ENCODE assay signal across 12 mouse cellular contexts in genomic region chr11:109671136-109672020, GRCm38 (mm10). TPM values are rescaled to one million over a fixed set of nuclear protein-coding genes. Genes with fewer than 3 reads are reported as not detected.
DNase-seq lines count a peak whose midpoint lies in the region; ATAC-seq and TF ChIP-seq lines count a peak whose summit lies in the region.
"Had no signal": no experiment of that assay in that cellular context is flagged by ENCODE, and none has a peak within 500 bp of the region (broad histone marks: within the 10 kb centered on the region; RNA-seq: fewer than 3 reads in every experiment).

No protein-coding gene starts in this region.

- TF ChIP-seq POLR2A in kidney, adult 2 months (IDR thresholded peaks at IDR 0.05; ENCODE audit: low read depth, low read length), result no peak

- H3K27ac ChIP-seq in kidney, adult 2 months (ENCODE audit: insufficient read depth, low read depth, low read length), result peak overlapping the region; percentile 59
- peak overlapping the region; percentile 85 for H3K27ac ChIP-seq in embryonic facial prominence, embryonic 15.5 days (replicated peaks)
- H3K27ac ChIP-seq: hindbrain, embryonic 14.5 days had no signal

- H3K27me3 ChIP-seq in kidney, adult 2 months (replicated peaks; ENCODE audit: control insufficient read depth, insufficient read depth, low read length), result no peaks in the 10 kb centered on the region
- no peaks in the 10 kb centered on the region for H3K27me3 ChIP-seq in embryonic facial prominence, embryonic 15.5 days
- H3K27me3 ChIP-seq: megakaryocyte, embryonic 14.5 days had no signal

- 69% methylated on average over 6 of the region's 6 CpGs for WGBS in kidney, adult 2 months
- 47% methylated on average over 6 of the region's 6 CpGs for WGBS in embryonic facial prominence, embryonic 15.5 days

- H3K4me3 ChIP-seq in kidney, adult 2 months (ENCODE audit: insufficient read depth, low read depth, low read length), result no peak overlapping the region
- no peak overlapping the region for H3K4me3 ChIP-seq in embryonic facial prominence, embryonic 15.5 days (replicated peaks)

- peaks cover 3% of the 10 kb centered on the region for H3K36me3 ChIP-seq in kidney, adult 2 months (ENCODE audit: control insufficient read depth, insufficient read depth, low read length)
- peaks cover 21% of the 10 kb centered on the region for H3K36me3 ChIP-seq in embryonic facial prominence, embryonic 15.5 days

- no peak overlapping the region for H3K9ac ChIP-seq in embryonic facial prominence, embryonic 15.5 days
- H3K9ac ChIP-seq: hindbrain, embryonic 14.5 days had no signal

- H3K9me3 ChIP-seq in embryonic facial prominence, embryonic 15.5 days (replicated peaks), result no peaks in the 10 kb centered on the region
- H3K9me3 ChIP-seq: megakaryocyte, embryonic 14.5 days had no signal

- DNase-seq in kidney, adult 2 months, result peak; percentile 36
- DNase-seq in kidney, adult 9 months, result no peak
- DNase-seq in thymus, postnatal 0 days (ENCODE audit: low spot score), result peak; percentile 27
- DNase-seq in thymus, adult 18-20 months, result no peak
- no peak for DNase-seq in right cerebral cortex, postnatal 36 days (ENCODE audit: low spot score in 2 of 2)
- no peak for DNase-seq in spleen, adult 12 weeks (ENCODE audit: low spot score)
- no peak for DNase-seq in right cerebral cortex, postnatal 25 days
- DNase-seq: cerebellum, adult 11-12 months; thymus, postnatal 25 days had no signal

- H3K4me2 ChIP-seq in embryonic facial prominence, embryonic 15.5 days (replicated peaks), result no peak overlapping the region
- H3K4me2 ChIP-seq: hindbrain, embryonic 14.5 days had no signal

- ATAC-seq in embryonic facial prominence, embryonic 15.5 days (ENCODE audit: insufficient number of reproducible peaks, low FRiP score, low TSS enrichment, low read depth), result peak; percentile 45; the same call in 1 of the 2 replicates

- no peak for TF ChIP-seq CTCF in kidney, adult 2 months (conservative IDR thresholded peaks at IDR 0.05; ENCODE audit: insufficient read depth, insufficient read length, low read depth, low read length)

- no peaks in the 10 kb centered on the region for H3K4me1 ChIP-seq in kidney, adult 2 months (ENCODE audit: control insufficient read depth, insufficient read depth, low read length)
- H3K4me1 ChIP-seq in embryonic facial prominence, embryonic 15.5 days, result peaks cover 17% of the 10 kb centered on the region

RNA-seq across cellular contexts. Expression of gene Prkar1a, which starts 22.2 kb away (rescaled TPM):
- polyA plus RNA-seq in kidney, adult 2 months (2012; rRNA removed), result 85.9 and 102 TPM in 2 replicates
- 353 and 361 TPM in 2 replicates for polyA plus RNA-seq in thymus, postnatal 0 days (2015; fragmentation: Nextera tagmentation; extraction: Ambion mirVana)
- polyA plus RNA-seq in embryonic facial prominence, embryonic 15.5 days (2015; fragmentation: Nextera tagmentation; extraction: Ambion mirVana), result 330 and 347 TPM in 2 replicates

RNA-seq across cellular contexts. Expression of gene Fam20a, which starts 50.7 kb away (rescaled TPM):
- 7.5 and 7.6 TPM in 2 replicates for polyA plus RNA-seq in kidney, adult 2 months (2012; rRNA removed)
- 1.8 and 2.3 TPM in 2 replicates for polyA plus RNA-seq in thymus, postnatal 0 days (2015; fragmentation: Nextera tagmentation; extraction: Ambion mirVana)
- 6.8 and 7.6 TPM in 2 replicates for polyA plus RNA-seq in embryonic facial prominence, embryonic 15.5 days (2015; fragmentation: Nextera tagmentation; extraction: Ambion mirVana)

RNA-seq across cellular contexts. Expression of gene Wipi1, which starts 59.6 kb away (rescaled TPM):
- 22.7 and 25.2 TPM in 2 replicates for polyA plus RNA-seq in kidney, adult 2 months (2012; rRNA removed)
- polyA plus RNA-seq in thymus, postnatal 0 days (2015; fragmentation: Nextera tagmentation; extraction: Ambion mirVana), result 12.3 and 14.4 TPM in 2 replicates
- polyA plus RNA-seq in embryonic facial prominence, embryonic 15.5 days (2015; fragmentation: Nextera tagmentation; extraction: Ambion mirVana), result 62.5 and 64.5 TPM in 2 replicates

Comparison
In these comparisons a context has a peak if more than half of its experiments do, and no peak if none do; other contexts are left out.
1. DNase-seq: peak in kidney, adult 2 months (single experiment) and thymus, postnatal 0 days (single experiment); none in kidney, adult 9 months (single experiment), thymus, adult 18-20 months (0 of 2), right cerebral cortex, postnatal 36 days (0 of 2), spleen, adult 12 weeks (single experiment) and right cerebral cortex, postnatal 25 days (single experiment).